Mouse (Mus musculus) liver (tissue): ENCODE data around the gene Arrdc5.

Experiments used
- DNase-seq: peaks from one replicate; pipeline ENCODE4 v3.0.0-alpha.2; 2020; ENCODE audit warnings: mixed read lengths

Arrdc5 gene

DNA sequence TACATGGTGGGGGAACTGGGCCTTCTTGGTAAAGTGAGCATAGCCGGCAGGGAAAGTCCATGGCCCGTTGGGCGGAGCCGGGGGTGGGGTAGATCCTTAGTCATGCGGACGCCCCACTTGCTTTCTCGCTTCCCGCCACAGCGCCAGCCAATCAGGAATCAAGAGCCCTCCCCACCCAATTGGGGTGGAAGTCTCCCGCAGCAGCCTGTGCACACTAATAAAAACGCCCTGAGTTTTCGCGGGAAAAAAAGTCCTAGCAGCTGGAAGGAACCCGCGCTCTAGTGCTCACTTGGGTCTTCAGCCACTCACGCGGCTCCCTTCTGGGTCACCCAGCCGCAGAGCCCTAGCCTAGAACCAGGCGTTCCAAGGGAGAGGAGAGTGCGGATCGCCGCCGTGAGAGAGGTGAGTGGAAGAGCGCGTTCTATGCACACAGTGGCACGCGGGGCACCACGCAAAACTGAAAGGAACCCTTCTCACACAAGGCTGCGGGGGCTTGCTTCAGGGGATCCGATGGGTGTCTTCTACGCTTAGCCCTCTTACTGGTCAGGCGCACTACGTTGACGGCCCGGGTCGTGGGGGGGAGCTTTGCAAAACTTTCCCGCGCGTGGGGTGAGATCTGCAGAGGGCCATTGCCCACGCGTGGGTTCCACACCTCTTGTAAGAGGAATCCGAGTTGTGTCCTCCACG is 3.2 kb upstream of the Arrdc5 start, which contains the start of gene Uhrf1:
Gene Uhrf1 (plus strand): TSS at position 162 of the 687 bp plus-strand sequence.
- DNase-seq: peak; percentile 96

DNA sequence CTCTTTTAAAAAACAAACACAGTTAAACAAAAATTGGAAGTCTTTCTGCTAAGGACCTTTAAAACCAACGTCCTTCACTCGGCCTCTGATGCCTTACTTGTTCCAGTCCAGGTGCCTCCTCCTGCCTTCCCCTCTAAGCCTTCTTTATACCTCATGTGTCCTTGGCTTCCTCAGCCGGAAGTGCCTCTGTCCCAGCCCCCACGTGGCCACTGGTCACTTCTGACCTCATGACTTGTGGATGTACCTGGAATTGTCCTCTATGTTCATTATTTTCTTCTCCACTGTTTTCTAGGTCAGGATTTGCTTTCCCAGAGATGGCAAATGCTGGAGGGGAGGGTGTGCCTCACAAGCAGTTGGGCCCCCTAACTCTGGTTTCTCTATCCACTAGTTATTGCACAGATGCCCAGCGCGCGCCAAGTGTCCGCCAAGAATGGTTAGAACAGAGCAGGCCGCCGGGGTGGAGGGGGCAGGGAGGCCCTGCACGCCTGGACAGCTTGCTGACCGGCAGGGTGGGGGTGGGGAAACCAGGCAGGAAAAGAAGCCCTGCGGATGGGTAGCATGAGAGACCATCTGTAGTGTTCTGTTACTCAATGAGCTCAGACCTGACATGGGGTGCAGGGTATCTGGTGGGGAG is 2.4 kb upstream of the Arrdc5 start:
- DNase-seq: peak; percentile 65

DNA sequence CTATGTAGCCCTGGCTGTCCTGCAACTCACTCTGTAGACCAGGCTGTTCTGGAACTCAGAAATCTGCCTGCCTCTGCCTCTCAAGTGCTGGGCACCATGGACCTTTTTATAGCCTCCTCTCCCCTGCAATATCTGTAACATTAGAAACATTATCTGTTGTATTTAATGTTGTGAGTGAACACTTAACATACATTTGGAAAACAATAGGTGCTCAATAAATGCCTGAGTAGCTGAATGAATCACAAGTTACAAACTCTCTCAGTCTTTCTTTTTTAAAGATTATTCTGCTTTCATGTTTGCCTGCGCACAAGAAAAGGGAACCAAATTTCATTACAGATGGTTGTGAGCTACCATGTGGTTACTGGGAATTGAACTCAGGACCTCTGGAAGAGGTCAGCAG is 1.8 kb downstream of the Arrdc5 start:
- no peak for DNase-seq

DNA sequence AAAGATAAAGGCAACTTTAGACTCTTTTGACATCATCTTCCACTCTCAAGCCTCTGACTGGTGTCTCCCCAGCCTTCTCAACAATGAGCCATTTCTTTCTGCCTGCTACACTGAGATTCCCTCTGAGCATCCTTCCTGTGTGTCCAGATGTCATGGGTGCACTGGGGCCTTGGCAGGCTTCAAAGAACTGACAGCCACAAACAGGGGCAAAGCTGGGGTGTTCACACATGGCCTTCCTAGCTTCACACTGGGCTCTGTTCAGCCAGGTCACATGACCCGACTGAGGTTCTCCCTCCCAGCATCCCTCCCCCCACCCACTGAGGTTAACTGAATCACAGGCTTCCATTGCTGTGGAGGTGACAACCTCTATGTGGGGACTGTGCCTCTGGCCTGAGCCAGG is 3.9 kb downstream of the Arrdc5 start:
- no peak for DNase-seq

DNA sequence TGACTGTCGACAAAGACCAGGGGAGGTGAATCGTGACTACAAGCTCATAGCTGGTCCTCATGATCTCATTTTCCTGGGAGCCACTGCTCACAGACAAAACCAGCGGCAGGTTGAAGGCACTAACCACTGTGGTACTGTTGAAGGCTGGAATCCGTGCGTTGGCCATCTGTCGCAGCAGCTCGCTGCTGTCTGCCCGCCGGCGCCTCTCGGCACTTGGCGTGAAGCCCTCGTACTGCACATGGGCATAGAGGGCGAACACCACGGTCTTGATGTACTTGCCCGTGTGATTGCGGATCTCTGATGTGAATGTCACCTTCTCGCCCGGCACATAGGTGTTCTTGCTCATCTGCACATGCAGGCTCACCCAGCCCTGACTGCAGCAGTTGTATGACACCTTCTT is 5.8 kb downstream of the Arrdc5 start:
- no peak for DNase-seq

DNA sequence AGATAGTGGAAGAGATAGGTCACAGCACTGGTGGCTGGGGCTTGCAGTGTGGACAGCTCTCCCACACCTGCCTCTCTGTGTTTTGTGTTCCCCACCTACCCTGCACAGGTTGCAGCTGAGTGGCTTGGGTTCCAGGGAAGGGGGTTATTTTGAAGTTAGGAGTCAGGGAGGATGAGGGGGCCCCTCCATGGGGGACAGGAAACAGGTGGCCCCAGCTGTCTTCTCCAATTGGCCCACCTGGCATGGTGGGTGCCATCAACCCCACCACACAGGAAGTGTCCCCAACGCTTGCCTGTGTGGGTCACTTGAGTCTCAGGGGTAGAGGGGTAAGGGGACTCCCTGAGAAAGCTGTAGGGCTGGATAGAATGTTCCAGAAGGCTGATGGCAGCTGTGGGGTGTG is 6.8 kb downstream of the Arrdc5 start:
- DNase-seq: no peak

DNA sequence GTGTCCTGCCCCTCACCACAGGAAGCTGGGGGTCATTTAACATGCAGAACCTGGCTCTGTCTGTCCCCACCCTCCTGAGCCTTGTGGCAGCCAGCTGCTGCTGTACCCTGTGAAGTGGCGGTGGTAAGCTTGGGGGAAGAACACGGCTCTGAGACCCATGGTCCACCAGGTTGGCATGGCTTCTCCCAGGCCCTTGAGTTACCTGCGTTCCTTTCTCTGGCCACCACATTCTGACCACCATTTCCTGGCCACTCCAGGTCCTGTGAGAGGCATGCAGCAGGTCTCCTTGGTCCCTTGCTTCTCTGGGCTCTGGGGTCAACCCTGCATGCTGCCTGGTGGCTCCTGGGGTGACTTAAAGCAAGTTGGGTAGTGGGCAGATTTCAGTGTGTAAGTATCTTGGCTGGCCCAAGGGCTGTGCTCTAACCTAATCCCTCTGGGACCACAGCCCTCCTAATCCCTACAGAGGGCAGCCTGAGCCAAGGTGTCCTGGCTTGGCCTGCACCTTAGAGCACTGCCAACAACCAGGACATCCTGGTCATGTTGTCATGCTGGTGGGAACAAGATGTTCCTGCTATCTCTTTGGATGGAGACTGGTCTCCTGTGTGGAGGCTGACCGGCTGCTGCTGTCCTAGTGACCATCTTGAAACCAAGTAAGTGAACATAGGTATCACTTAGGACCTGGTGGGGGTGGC is 7.4 kb downstream of the Arrdc5 start, which contains the start of gene Plin3:
Gene Plin3 (minus strand): TSS at position 343 of the 692 bp plus-strand sequence.
- DNase-seq: no peak

DNA sequence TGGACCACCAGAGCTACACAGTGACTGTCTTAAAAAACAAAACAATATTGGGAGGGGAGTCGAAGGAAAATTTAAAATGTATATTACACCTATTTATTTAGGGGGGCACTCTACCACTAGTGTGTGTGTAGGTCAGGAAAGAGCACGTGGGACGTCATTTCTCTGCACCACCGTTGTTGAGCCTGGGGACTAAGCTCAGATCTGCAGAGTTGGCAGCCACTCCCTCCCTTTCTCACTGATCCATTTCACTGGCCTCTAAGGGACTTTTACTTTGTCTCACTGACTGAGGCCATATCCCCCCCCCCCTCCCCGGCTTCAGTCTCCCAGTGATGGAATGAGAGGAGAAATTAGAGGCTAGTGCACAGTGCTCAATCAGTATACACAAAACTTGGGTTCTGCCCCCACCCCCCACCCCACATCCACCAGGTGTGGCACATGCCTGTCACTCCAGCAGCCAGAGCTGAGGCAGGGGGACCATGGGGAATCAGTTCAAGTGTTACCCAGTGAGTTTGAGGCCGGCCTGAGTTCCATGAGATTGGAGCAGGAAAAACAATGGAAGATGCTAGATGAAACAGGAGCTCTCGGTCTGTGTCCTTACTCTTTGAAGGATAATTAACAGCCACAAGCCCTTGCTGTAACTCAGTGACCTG is 8.1 kb downstream of the Arrdc5 start:
- no peak for DNase-seq

DNA sequence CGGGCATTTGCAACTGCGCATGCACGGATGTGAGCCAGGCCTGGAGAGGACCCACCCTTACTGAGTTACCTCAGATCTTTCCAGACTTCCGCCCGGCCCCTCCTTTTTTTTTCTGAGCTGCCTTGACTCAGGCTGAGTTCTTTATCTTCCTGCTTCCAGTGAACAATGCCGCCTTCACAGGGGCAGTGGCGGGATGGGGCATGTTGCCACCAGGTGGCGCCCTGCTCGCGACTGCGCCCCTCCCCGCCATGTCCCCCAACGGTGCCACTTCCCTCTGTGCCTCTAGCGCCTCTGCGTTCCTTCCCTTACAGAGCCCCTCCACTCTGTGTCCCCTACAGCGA is 8.9 kb downstream of the Arrdc5 start:
- DNase-seq: peak; percentile 90

DNA sequence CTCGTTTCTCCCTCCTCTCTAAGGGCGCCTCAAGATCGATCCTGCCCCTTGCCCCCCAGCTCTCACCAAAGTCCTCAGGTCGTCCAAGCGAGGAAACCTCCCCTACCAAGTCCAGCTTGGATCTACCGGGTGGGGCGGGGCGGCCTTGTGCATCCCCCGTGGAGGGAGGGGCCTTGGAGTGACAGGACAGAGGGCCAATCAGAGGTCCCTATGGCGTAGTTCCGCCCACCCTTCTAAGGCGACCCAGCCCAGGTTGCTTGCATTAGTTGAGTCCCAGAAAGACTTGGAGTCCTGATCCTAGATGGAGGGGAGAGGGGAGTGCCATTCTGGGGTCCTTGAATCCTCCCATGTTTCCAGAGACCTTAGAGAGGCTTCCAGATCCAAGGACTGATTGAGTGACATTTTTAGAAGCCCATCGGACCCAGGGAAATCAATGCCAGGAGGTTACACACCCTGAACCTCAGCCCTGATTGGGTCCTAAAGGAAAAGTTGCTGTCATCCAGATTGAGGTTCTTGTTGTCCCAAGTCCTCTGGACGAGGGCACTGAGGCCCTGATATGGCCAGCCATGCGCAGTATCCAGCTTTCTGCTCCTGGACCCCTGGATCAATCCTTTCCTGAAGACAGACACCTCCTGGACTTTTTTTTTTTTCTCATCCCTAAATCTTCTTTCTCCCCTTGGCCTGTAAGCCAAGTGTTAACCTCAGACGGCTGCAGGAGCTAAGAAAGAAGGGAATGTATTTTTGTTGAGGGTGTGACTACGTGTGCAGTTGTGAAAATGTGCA is 9.5 kb downstream of the Arrdc5 start:
- peak; percentile 96 for DNase-seq

DNA sequence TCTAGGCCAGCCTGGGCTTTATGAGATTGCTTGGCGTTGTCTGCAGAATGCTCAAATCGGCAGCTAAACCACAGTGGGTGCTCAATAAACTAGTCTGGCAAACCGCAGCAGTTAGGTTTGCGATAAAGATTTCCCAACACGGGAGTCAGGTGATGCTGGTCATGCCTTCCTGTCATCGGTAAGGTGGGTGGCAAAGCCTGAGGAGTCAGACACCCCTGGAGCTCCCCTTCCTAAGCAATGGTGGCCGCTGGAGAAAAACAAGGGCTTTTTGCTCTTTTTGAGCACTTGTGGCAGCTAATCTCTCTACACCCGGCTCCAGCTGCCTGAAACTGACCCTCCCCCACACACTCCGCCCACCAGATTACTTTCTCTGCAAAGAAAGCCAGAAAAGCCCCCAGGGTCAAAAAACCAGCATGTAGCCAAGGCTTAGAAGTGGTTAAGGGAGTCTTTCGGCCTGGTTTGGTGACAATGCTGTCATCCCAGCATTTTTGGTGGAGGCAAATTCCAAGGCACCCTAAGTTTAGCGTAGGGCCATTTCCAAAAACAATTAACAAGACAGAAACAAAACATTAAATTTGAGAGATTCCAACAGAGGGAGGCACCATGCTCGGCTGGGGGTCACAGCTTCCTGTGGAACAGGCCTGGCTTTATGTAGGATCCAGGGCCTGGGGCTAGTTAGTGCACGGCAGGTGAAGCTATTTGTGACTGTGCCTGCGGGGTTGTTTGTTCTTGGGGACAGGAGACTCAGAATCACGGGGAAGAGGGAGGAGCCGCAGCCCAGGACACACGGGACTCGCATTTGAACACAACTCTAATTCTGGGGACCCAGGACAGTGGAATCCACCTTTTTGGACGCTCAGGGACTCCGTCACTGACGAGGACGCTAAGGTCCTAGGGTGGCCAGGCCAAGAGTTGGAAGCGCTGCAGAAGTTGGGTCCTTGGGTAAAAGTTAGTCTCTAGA is 10.4 kb downstream of the Arrdc5 start:
- peak; percentile 76 for DNase-seq

DNA sequence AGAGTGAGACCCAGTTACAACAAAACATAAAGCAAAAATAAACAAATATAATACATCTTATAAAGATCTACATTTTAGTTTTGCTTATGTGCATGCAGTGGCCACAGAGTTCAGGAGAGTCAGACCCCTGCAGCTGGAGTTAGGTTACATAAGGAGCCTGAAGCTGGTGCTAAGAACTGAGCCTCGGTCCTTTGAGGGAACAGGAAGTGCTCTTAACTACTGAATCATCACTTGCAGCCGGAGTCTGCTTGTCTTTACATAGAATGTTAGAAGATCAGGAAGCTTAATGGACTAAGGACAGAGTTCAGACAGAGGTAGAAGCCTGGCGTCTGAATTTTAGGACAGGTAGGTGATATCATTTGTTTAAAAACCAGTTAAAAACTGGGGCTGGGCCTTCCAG is 11.2 kb downstream of the Arrdc5 start:
- no peak for DNase-seq

DNA sequence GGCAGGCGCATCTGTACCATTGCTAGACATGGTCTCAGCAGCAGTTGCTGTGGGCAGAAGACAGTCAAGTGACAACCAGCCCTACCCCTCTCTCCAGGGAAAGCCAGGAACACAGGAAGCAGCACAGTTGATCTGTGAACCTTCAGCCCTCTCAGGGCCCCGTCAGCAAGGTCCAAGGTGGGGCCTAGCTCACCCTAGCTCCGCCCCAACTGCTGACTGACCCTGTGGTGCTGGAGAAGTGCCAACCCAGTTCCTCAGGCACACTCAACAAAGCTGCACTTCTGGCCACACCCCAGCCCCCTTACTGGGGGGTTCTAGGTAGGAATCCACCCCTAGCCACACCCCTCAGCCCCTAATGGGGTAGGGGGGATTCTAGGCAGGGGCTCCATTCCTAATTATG is 12.3 kb downstream of the Arrdc5 start:
- peak; percentile 84 for DNase-seq

DNA sequence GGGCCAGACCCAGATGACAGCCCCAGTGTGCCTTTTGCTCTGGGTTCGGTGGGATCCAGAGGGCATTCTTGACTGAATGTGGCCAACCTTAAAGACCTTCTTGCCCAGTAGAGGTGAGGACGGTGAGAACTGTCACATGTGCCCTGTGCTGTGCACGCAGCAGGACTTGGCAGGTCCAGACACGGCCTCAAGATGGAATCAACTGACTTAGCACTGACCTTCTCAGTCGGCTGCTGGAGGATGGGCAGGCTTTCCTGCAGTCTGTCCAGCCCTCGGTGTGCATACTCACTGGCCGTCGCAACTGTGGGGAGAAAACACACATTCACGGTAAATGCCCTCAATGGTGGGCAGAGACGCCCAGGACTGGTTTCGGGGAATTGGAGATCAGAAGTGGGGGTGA is 14.1 kb downstream of the Arrdc5 start:
- DNase-seq: no peak

DNA sequence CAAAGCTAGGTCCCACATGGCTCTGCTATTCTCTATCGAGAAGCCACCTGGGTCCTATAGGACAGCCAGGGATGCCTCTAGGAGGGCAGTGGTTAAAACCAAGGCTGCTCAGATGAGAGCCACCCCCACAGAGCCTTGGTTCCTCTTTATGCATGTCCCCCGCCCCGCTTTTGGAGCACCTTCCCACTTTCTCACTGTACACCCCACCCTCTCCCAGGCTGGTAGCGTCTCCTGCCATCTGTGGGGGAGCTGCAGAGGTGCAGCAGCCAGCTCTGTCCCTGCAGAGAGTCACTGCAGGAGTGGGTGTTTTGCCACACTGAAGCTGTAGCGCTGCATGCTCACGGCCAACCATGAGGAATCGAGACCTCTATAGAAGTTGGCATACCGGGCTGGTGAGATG is 16.8 kb downstream of the Arrdc5 start:
- DNase-seq: no peak

DNA sequence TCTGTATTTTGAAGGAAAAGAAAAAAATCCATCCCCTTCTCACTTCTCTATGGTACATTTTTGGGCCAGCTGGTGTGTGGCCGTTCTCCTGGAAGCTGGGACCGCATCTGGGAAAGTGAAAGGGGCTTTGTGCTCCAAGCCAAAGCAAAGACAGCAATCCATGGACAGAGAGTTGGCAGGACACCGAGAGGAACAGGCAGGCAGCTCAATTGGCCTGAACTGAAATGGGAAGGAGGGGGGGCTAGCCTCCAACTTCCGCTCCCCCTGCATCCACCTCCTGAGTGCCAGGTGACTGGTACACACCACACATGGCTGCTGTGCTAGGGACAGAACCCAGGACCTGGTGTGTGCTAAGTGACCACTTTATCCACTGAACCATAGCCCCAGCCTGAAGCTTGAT is 17.3 kb downstream of the Arrdc5 start:
- DNase-seq: no peak

DNA sequence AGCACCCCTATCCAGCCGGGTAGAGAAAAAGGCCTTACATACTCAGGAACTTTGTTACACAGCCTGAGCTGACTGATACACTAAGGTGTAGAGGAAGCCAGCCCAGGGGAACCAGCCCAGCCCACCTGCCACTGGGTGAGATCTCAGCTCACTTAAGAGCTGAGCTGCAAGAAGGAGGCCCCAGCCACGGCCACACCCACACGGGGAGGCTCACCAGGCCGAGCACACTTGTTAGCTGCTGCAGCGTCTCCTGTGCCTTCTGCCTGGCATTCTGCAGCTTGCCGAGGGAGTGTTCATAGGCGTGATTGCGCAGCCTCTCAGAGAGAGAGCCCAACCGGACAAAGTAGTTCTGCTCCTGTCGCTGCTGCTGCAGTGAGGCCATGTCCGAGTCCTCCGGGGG is 18.9 kb downstream of the Arrdc5 start:
- peak; percentile 57 for DNase-seq

DNA sequence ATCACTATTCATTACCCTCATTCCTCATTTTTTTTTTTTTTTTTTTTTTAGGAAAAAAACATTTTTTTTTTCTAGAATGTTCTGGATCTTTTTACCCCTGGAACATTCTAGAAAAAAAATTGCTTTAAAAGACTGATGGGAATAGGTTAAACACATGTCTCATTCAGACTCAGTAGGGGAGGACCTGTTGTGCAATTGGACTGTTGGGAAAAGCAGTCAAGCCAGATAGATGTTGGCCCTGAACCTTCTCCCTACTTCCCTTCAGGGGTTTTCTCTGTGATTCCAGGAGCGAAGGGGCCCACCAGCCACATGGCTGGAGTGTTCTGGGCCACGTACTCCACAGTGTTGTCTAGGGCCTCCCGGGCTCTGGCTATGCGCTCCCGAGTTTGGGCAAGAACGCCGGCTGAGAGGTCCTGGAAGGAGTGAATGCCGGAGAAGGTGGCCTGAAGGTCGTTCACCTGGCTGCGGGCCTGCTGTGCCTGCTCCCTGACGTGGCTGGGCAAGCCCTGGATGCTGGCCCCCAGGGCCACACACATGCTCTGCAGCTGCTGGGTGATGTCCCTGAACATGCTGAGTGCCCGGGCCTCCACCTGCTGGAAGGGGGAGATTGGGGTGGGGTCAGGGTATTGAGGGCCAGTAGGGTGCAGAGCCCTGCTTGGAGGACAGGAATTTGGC is 20.5 kb downstream of the Arrdc5 start:
- no peak for DNase-seq

DNA sequence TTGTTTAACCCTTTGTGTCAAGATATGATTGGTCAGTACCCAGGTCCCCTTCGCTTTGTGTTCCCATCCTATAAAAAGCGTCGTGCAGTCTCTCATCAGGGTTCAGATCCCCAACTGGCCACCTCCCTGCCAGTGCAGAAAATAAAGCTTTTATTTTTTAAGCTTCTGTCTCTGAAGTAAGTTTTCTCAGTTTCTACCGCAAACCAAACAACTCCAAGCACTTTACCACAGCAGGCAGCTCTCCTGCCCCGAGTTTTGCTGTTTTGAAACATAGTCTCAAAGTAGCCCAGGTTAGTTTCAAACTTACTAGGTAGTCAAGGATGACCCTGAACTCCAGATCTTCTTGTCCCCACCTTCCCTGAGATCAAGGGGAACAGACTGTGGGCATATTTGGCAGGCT is 21.7 kb downstream of the Arrdc5 start:
- no peak for DNase-seq

DNA sequence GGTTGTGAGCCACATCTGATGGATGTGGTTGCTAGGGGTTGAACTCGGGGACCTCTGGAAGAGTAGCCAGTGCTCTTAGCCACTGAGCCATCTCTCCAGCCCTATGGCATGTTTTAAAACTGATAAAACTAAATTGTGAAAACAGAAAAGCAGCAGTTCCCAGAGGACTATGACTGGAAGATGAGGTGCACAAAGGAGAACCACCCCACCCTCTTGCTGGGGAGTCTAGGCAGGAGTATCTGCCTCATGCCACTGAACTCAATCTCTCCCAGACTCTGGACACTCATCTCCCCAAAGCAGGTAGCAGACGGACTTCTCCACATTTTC is 22.6 kb downstream of the Arrdc5 start:
- DNase-seq: no peak
